Mouse (Mus musculus) MEL (cell line): ENCODE results near the gene Axin1.

Experiments
- CTCF ChIP-seq, 3 experiments: IDR thresholded peaks in 2 of 3; conservative IDR thresholded peaks in 1 of 3; 2 replicates each; pipeline ENCODE4 v1.5.1; 2011 to 2012; ENCODE audit warnings: low read length in 3 of 3, low read depth in 2 of 3, mild to moderate bottlenecking in 2 of 3, improper control_type of control experiment in 1 of 3, inconsistent platforms in 1 of 3, mixed read lengths in 1 of 3, moderate library complexity in 1 of 3; ENCODE audit not compliant: control insufficient read depth in 1 of 3, insufficient read depth in 1 of 3, poor library complexity in 1 of 3, severe bottlenecking in 1 of 3
- EP300 ChIP-seq, 2 experiments: IDR thresholded peaks; 2 replicates each; pipeline ENCODE4 v1.6.1; 2011; ENCODE audit warnings: improper control_type of control experiment in 2 of 2, low read length in 2 of 2, low read depth in 1 of 2, mild to moderate bottlenecking in 1 of 2
- GATA1 ChIP-seq: IDR thresholded peaks from 2 replicates; pipeline ENCODE4 v1.6.1; 2011; ENCODE audit warnings: low read depth, low read length, improper control_type of control experiment
- KAT2A ChIP-seq: conservative IDR thresholded peaks from 2 replicates; pipeline ENCODE4 v1.6.1; 2012; ENCODE audit warnings: low read depth, low read length, improper control_type of control experiment, inconsistent platforms
- MAX ChIP-seq: IDR thresholded peaks from 2 replicates; pipeline ENCODE4 v1.6.1; 2011; ENCODE audit warnings: low read length, improper control_type of control experiment
- MAZ ChIP-seq: IDR thresholded peaks from 2 replicates; pipeline ENCODE4 v1.6.1; 2012; ENCODE audit warnings: low read depth, mild to moderate bottlenecking, inconsistent platforms, low read length, improper control_type of control experiment
- MXI1 ChIP-seq: IDR thresholded peaks from 2 replicates; pipeline ENCODE4 v1.6.1; 2011; ENCODE audit warnings: mild to moderate bottlenecking, low read depth, low read length, improper control_type of control experiment
- NRF1 ChIP-seq: IDR thresholded peaks from 2 replicates; pipeline ENCODE4 v1.6.1; 2014; ENCODE audit warnings: low read depth, mild to moderate bottlenecking, inconsistent platforms, low read length, improper control_type of control experiment, moderate library complexity; ENCODE audit not compliant: poor library complexity, insufficient read depth, severe bottlenecking
- POLR2AphosphoS2 ChIP-seq: IDR thresholded peaks from 2 replicates; pipeline ENCODE4 v1.6.1; 2011; ENCODE audit warnings: low read length, improper control_type of control experiment
- TAL1 ChIP-seq: IDR thresholded peaks from 2 replicates; pipeline ENCODE4 v1.6.1; 2012; ENCODE audit warnings: mild to moderate bottlenecking, inconsistent platforms, low read length, moderate library complexity, mixed read lengths
- TBP ChIP-seq: IDR thresholded peaks from 2 replicates; pipeline ENCODE4 v1.8.0; 2011; ENCODE audit warnings: low read depth, low read length, improper control_type of control experiment
- UBTF ChIP-seq: IDR thresholded peaks from 2 replicates; pipeline ENCODE4 v1.6.1; 2012; ENCODE audit warnings: low read depth, mild to moderate bottlenecking, inconsistent platforms, low read length, improper control_type of control experiment, moderate library complexity, borderline replicate concordance; ENCODE audit not compliant: insufficient read depth
- ZMIZ1 ChIP-seq: IDR thresholded peaks from 2 replicates; pipeline ENCODE4 v1.6.1; 2012; ENCODE audit warnings: low read depth, mild to moderate bottlenecking, inconsistent platforms, low read length, improper control_type of control experiment, moderate library complexity

DNA sequence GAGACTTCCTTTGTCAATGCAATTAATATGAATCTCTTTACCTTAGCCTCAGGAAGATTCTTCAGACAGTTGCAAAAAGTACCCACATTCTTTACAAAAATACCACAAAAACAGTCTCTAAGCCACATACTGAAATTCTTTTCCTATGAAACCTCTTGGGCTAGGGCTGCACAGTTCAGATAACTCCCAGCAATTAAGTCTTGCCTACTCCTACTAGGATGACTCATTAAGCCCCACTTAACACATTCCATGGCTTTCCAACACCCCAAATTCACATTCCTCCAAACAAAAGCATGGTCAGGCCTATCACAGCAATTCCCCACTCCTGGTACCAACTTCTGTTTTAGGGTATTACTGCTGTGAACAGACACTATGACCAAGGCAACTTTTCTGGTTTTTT is 40.1 kb downstream of the Axin1 start:
- no peak for TF ChIP-seq CTCF (IDR thresholded peaks at IDR 0.05 in 2 of 3, conservative IDR thresholded peaks at IDR 0.05 in 1 of 3; ENCODE audit: control insufficient read depth in 1 of 3, insufficient read depth in 1 of 3, low read depth in 2 of 3, low read length in 3 of 3, poor library complexity in 1 of 3, severe bottlenecking in 1 of 3)
- TF ChIP-seq MXI1, result no peak
- no peak for TF ChIP-seq POLR2AphosphoS2
- no peak for TF ChIP-seq ZMIZ1
- no peak for TF ChIP-seq GATA1
- no peak for TF ChIP-seq UBTF
- no peak for TF ChIP-seq KAT2A
- no peak for TF ChIP-seq MAX
- TF ChIP-seq TAL1, result no peak
- TF ChIP-seq MAZ, result no peak
- no peak for TF ChIP-seq TBP
- TF ChIP-seq NRF1, result no peak
- TF ChIP-seq EP300 (IDR thresholded peaks at IDR 0.05; ENCODE audit: low read depth in 1 of 2, low read length in 2 of 2), result no peak
